Mouse (Mus musculus) kidney, postnatal 14 days (tissue): Measurements from ENCODE around the gene Paxip1.

ENCODE experiments used
- DNase-seq: peaks from one replicate; pipeline ENCODE4 v3.0.0; 2022; ENCODE audit warnings: mixed read lengths

Paxip1 gene

DNA sequence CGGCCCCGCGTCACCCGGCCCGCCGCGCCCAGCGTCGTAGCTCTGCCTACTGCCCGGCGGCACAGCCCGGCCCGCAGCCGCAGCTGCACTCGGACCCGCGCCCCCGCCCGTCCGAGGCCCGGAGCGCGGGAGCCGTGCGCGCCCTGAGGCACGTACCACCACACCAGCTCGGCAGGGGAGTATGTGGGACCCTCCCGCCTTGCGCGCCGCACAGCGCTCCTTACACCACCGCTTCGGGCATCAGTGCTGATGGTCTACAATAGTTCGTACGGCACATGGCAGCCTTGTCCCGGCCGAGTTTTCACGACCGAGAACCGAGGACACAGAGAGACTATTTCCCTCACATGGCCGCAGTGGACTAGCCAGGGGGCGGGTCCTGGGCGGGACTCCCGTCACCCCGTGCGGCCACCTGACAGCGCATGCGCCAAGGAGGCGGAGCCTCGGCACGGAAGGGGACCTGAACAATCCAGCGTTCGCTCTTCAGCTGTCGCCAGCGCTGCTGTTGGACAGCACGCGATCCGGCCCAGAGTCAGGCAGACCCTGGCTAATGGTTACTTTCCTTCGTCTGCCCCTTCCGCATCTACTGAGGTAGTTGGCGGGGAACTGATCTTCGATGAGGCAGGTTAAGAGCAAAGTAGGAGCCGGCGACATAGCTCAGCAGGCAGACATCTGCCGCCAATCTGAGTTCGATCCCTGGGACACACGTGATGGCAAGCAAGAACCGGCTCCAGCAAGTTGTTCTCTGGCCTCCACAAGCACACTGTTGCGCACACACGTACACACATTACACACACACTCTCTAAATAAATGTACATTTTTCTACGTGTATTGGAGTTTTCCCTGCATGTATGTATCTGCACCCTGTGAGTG lies at the start of gene Paxip1:
Gene Paxip1, minus strand, starts transcription at position 389 of the 870 bp plus-strand sequence.
- peak; percentile 98 for DNase-seq

DNA sequence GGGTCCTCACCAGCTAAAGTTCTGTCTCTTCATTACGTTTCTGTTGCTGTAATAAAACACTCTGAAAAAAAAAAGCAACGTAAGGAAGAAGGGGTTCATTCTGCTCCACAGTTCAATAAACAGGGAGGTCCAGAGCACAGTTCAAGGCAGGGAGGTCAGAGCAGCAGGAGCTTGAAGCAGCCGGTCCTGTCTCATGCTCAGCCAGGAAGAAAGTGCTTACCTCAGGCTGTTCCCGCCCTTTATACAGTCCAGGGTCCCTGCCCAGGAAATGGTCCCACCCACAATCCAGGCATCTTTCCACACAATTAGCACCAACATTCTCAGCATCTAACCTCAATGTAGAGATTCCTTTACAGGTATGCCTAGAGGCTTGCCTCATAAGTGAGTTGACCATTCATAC lies 46.6 kb upstream of the Paxip1 start:
- DNase-seq, result peak; percentile 12

DNA sequence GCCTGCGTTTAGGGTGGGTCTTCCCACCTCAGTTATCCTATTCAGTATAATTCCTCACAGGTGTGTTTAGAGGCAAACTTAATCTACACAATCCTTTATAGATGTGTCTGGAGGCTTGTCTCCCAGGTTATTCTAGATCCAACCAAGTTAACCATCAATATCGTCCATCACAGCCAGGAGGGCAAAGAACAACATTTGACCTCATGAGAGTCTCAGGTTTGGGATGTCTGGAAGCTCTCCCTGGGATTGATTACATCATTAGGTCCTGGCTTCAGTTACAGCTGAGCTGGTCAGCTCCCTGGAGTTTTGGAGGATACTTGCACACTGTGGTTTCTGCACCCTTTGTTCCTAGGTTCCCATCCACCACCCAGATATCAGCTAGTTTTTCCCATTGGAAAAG lies 43.6 kb upstream of the Paxip1 start:
- no peak for DNase-seq

- DNase-seq, result peak; percentile 21
Measured at GRCm38 (mm10) chr5:27827971-27828370, 36.5 kb upstream of the Paxip1 start.

DNA sequence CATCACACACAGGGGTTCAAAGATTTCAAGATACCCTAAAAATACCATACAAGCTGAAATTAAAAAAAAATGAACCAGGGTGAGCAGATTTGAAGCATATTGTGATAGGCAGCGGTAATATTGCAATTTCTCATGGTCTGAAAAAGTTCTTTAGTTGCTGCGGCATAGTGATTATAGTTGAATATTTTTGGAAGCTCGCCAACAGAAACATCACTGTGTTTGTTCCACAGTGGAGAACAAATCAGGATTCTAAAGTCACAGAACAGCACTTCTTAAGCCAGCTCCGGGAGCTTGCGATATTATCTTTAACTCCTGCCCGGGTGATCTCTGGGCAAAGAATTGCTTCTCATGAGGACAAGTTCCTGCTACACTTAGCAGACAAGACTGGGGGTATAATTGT lies 29.7 kb upstream of the Paxip1 start:
- DNase-seq, result no peak

GRCm38 (mm10) chr5:27818840-27819672 lies 27.6 kb upstream of the Paxip1 start:
- DNase-seq, result no peak

GRCm38 (mm10) chr5:27814282-27814681 lies 22.8 kb upstream of the Paxip1 start:
- DNase-seq, result no peak

DNA sequence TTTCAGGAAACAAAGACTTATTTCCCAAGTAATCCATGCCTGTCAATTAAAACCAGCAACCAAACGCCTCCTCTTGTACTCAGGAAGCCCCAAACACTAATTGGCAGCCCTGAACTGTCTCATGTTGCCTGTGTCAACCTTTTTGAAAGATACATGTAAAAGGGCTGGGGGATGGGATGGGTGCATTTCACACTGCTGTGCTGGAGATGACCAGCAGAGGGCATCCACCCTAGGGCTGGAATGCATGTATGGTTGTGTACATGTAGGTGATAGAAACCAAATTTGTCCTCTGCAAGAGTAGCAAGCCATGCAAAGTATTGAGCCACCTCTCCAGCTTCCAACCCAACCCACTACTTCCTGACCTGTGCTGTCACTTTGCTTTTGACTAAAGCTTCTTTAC lies 2.4 kb upstream of the Paxip1 start:
- DNase-seq, result peak; percentile 68

DNA sequence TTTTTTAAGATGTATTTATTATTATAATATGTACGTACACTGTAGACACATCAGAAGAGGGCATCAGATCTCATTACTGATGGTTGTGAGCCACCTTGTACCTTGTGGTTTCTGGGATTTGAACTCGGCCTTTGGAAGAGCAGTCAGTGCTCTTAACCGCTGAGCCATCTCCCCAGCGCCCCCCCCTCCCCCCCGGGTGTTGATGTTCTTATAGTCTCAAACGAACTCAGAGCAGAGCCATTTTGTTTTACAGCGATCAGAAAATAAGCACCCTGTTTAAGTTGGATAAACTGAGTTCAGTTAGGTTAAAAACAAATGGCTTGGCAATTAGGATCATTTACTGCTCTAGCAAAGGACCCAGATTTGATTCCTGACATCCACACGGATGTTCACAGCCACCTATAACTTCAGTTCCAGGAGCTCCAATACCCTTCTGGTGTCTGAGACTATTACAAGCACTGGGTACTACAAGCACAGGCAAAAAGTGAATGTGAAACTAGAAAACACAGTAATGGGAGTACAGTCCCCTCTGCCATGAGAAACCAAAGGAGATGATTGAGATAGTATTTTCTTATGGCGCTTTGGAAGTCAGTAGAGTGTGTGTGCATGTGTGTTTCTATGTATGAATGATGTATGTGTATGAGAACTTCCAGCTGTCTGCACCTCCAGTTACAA lies 1.2 kb upstream of the Paxip1 start:
- no peak for DNase-seq

GRCm38 (mm10) chr5:27792173-27792470 lies 631 bp upstream of the Paxip1 start:
- no peak for DNase-seq

- DNase-seq, result peak; percentile 94
Measured at GRCm38 (mm10) chr5:27790910-27791288, 592 bp downstream of the Paxip1 start.

DNA sequence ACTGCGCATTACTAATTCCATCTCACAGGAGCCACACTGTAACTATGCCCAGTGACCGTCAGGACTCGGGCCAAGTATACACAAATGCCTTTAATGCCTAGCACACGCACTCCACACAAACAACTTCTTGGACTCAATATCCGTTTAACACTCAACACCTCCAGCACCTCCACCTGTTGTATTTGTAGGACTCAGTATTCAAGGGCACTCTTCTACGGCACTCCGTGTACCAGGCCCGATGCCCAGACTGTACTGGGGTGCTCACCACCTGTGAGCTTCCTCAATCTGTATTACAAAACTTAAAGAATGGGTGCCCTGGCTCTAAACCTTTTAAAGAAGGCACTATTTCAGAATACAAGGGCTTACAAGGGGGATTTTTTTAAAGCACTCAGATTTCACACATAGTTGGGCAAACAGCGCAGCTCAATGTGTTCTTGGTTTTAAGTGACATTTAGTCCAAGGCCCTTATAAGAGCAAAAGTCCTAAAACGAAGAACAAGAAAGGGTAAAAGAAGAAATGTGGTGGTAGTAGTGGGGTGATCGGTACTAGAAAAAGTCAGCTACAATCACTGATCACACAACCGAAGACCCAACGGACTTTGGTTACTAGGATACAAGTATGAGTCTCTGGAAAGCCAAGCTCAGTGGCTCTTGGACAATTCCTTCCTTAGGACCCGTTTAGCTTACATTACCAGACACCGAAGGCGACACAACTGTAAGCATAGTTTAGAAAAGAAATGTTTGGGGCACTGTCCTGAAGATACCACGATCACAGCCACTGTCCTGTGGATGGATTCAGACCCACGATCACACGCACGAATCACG lies 1.2 kb downstream of the Paxip1 start:
- DNase-seq, result no peak

GRCm38 (mm10) chr5:27789586-27789985 lies 1.9 kb downstream of the Paxip1 start:
- DNase-seq, result no peak

DNA sequence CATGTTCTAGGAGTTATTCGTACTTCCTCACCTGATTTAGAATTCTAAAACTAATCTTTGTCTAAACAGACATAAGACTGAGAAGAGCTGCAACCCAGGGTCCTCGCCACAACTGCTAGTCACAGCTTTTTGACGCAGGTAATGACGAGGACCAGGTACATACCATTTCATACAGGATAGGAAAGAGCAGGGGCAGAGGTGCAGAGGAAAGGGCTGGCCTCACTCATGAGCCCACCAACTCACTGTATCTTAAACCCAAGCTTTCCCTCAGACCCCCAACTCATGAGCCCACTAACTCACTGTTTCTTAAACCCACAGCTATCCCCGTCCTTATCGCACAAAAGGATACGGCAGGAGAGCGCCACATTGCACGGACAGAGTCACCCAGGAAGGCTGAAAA lies 8.1 kb downstream of the Paxip1 start:
- DNase-seq, result no peak

DNA sequence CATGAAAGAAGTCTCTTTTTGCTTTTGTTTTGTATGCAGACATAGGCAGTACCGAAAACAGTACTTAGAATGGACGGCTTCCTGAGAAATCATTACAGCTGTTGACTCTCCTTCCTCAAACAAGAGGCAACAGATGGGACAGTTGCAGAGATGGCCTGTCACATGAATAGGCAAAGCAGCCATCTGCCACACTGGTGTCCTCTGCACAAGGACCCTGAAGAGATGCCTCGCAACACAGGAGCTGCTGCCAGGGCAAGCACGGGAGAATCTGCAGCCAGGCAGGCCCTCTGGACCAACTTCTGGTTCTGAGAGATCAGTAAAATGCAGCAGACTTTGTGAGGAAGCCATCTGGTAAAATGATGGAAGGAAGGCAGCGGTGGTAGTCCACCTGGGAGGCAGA lies 23.5 kb downstream of the Paxip1 start:
- no peak for DNase-seq

- DNase-seq, result no peak
Measured at GRCm38 (mm10) chr5:27765780-27766179, 25.7 kb downstream of the Paxip1 start.

DNA sequence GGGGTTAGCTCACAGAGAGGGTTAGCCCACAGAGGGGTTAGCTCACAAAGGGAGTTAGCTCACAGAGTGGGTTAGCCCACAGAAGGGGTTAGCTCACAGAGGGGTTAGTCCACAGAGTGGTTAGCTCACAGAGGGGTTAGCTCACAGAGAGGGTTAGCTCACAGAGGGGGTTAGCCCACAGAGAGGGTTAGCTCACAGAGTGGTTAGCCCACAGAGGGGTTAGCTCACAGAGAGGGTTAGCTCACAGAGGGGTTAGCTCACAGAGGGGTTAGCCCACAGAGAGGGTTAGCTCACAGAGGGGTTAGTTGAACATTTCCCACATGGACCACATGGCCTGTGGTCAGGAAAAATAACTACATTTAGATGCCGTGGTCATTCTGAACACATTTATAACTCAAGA lies 46.5 kb downstream of the Paxip1 start:
- DNase-seq, result no peak

GRCm38 (mm10) chr5:27739216-27739615 lies 52.3 kb downstream of the Paxip1 start:
- DNase-seq, result no peak

DNA sequence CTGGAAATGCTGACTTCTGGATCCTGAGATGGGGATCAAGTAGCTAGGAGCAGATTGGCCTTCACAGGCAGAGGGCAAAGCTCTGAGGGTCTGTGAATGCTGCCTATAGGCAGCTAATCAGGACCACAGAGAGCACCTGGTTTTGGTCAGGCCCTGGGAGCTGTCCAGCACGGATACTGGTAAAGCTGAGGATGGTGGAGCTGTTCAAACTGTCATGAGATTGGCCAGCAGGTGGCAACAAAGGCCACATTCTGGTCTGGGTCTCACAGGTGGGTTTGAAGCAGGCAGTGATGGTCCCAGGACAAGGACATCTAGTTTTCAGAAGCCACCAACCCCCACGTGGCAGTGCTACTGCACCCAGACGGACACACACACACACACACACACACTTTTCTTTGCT lies 54.3 kb downstream of the Paxip1 start:
- DNase-seq, result peak; percentile 60

- no peak for DNase-seq
Measured at GRCm38 (mm10) chr5:27732288-27732868, 59.1 kb downstream of the Paxip1 start.

- DNase-seq, result no peak
Measured at GRCm38 (mm10) chr5:27731392-27731791, 60.1 kb downstream of the Paxip1 start.

- no peak for DNase-seq
Measured at GRCm38 (mm10) chr5:27730666-27731065, 60.8 kb downstream of the Paxip1 start.
